Mouse (Mus musculus) forebrain, postnatal 0 days (tissue): ENCODE measurements around the gene Polr3g. TPM values are rescaled to one million over a fixed set of nuclear protein-coding genes. Genes with fewer than 3 reads are reported as not detected.
"Not testable (repeated sequence)": the region's sequence is repeated elsewhere in the genome, so short reads cannot be mapped to it uniquely, and the experiment has no call there.

Experiments used
- ATAC-seq: fragments of 200-750 bp; cut with Nextera tagmentation; 2 replicates; pipeline ENCODE4 v1.8.0; 2017; ENCODE audit warnings: mild to moderate bottlenecking, moderate library complexity
- DNase-seq: peaks from one replicate; pipeline ENCODE4 v3.0.0-alpha.2; 2015
- H3K27ac ChIP-seq: fragments of 300-500 bp; sonication (generic); 2 replicates; pipeline ENCODE4 v1.5.1; 2014; ENCODE audit warnings: low read depth, mild to moderate bottlenecking, antibody characterized with exemption, low read length, moderate library complexity, mixed read lengths
- H3K27me3 ChIP-seq: fragments of 300-500 bp; sonication (generic); 2 replicates; pipeline ENCODE4 v1.6.1; 2014; ENCODE audit warnings: mild to moderate bottlenecking, low read length, mixed read lengths; ENCODE audit not compliant: insufficient read depth
- H3K36me3 ChIP-seq: fragments of 300-500 bp; sonication (generic); 2 replicates; pipeline ENCODE4 v1.6.1; 2014; ENCODE audit warnings: mild to moderate bottlenecking, moderate library complexity; ENCODE audit not compliant: insufficient read depth
- H3K4me1 ChIP-seq: fragments of 300-500 bp; sonication (generic); 2 replicates; pipeline ENCODE4 v1.6.1; 2014; ENCODE audit warnings: antibody characterized with exemption; ENCODE audit not compliant: insufficient read depth
- H3K4me2 ChIP-seq: fragments of 300-500 bp; sonication (generic); 2 replicates; pipeline ENCODE4 v1.6.1; 2014; ENCODE audit warnings: low read depth, mild to moderate bottlenecking, moderate library complexity
- H3K4me3 ChIP-seq: fragments of 300-500 bp; sonication (generic); 2 replicates; pipeline ENCODE4 v1.5.1; 2014; ENCODE audit warnings: low read depth, low read length, mixed read lengths
- H3K9ac ChIP-seq: fragments of 300-500 bp; sonication (generic); 2 replicates; pipeline ENCODE4 v1.6.1; 2014; ENCODE audit warnings: mild to moderate bottlenecking
- H3K9me3 ChIP-seq: fragments of 300-500 bp; sonication (generic); 2 replicates; pipeline ENCODE4 v1.6.1; 2016; ENCODE audit warnings: low read length
- CTCF ChIP-seq: sonication (generic); IDR thresholded peaks from 2 replicates; pipeline ENCODE4 v1.5.1; 2016; ENCODE audit warnings: antibody characterized with exemption, control low read depth, low read depth
- WGBS: fragments of 180-500 bp; shearing (Covaris S2); extraction: QIAGEN DNeasy Blood & Tissue Kit; methylation state at CpG from one replicate; pipeline ENCODE4 v1.1.7; 2014; 5-methylcytosine and 5-hydroxymethylcytosine counted together
- polyA plus RNA-seq: library from polyadenylated mRNA; unstranded; fragments of >200 nt; fragmentation: Nextera tagmentation; extraction: Ambion mirVana; gene quantifications from 2 replicates; pipeline ENCODE4 v1.2.1, GENCODE M21; 2015
- total RNA-seq: library from RNA; depleted of rRNA; stranded (reverse); fragments of >200 nt; gene quantifications from 2 replicates; pipeline ENCODE4 v1.2.3, GENCODE M21; 2014; rRNA removed

The Polr3g gene
- total and polyA plus RNA-seq, 2 experiments from 2014 or later, result 2.4 to 3.0 TPM

DNA sequence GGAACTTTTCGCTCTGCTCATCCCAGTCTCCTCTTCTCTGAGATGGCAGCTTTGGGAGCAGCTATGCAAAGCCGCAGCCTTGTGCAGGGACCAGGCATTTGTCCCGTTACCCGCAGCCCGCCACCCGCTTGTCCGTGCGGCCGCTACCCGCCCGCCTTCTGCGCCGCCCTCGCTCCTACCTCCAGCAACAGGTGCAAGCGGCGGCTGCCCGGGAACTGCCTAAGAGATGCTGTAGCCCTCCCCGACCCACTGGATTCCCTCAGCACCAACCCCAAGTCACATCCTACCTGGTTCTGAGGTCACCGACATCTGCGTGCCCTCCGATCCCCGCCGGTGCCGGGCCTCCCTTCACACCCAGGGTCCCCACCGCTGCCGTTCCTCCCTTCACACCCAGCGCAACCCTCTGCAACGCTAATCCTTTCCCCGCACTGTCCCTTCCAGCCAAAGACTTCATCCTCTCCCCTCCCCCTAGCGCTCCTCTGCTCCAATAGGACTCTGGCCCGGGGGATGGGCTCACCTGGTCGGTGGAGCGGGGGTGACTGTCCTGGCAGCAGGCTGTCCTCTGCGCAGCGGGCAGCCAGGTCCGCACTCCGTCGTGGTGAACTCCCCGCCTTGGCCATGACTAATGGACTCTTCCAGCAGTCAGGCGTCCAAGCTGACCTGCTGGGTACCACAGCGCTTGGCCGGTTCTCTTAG, 77.9 kb downstream of the Polr3g start, which contains the start of gene Adgrv1:
TSS of gene Adgrv1 (minus strand) at position 435 of the 696 bp plus-strand sequence.
- Histone ChIP-seq H3K9me3 (no peaks in the 10 kb centered on the region), H3K27me3 (no peaks in the 10 kb centered on the region), H3K4me1 (0 out of 2 replicates have a peak, but pooled peaks cover 1% of the 10 kb centered on the region), H3K9ac (peak within 1 kb of the TSS; percentile 54), H3K4me2 (peak within 1 kb of the TSS; percentile 99), H3K36me3 (no peaks in the 10 kb centered on the region), H3K27ac (no peak within 1 kb of the TSS), H3K4me3 (peak within 1 kb of the TSS; percentile 56)
- WGBS, result 1% methylated on average over 42 of the region's 42 CpGs
- peak; percentile 78 for DNase-seq
- peak; percentile 98 for ATAC-seq
- no peak for TF ChIP-seq CTCF

DNA sequence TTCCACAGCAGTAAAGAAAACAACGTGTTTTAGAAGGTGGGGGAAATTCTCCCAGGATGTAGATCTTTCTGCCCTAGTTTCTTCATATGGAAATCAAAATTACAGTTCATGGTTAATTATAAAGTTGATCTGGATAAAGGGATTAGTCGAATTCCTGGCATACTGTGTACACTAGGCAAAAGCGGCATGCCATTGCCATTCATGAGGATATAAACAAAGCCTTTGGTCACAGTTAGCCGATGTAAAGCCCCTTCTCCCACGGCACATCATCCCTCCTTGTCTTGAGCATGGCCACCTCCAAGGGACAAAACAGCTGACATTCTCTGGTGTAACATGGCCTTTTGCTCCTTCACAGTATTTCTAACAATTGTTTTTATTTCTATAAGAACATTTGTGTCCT, 80.2 kb downstream of the Polr3g start:
- no peak overlapping the region for H3K4me3 ChIP-seq
- no peak overlapping the region for H3K4me2 ChIP-seq
- H3K9ac ChIP-seq, result no peak overlapping the region
- DNase-seq (no peak), ATAC-seq (no peak)
- TF ChIP-seq CTCF, result no peak
- no peak overlapping the region for H3K27ac ChIP-seq
- H3K9me3 ChIP-seq, result no peaks in the 10 kb centered on the region
- no peaks in the 10 kb centered on the region for H3K36me3 ChIP-seq
- H3K4me1 ChIP-seq, result 0 out of 2 replicates have a peak, but pooled peaks cover 2% of the 10 kb centered on the region
- no peaks in the 10 kb centered on the region for H3K27me3 ChIP-seq
- WGBS, result 14% methylated on average over 5 of the region's 5 CpGs

DNA sequence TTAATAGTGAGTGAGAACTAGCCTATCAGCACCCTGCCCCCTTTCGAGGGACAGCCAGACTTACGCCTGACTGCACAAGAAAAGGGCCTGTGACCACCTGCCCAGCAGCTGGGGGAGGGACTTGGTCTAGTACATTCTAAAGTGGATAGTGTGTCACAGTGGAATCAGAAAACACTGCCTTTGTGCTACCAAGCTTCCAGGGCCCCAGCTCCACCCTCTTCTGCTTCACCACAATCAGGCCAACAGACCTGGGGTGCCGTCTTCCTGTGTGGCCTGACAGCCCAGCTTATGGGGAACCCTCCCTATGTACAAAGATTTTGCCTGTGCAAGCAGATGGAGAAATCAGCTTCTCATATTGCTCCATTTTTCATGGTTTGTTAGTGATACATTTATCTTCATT, 81.4 kb downstream of the Polr3g start:
- no peaks in the 10 kb centered on the region for H3K9me3 ChIP-seq
- no peaks in the 10 kb centered on the region for H3K36me3 ChIP-seq
- no peak overlapping the region for H3K4me3 ChIP-seq
- 0 out of 2 replicates have a peak, but pooled peaks have one; percentile 1 for ATAC-seq
- H3K4me2 ChIP-seq, result no peak overlapping the region
- H3K27ac ChIP-seq, result no peak overlapping the region
- 24% methylated on average over 3 of the region's 3 CpGs for WGBS
- no peak overlapping the region for H3K9ac ChIP-seq
- no peaks in the 10 kb centered on the region for H3K27me3 ChIP-seq
- H3K4me1 ChIP-seq, result 0 out of 2 replicates have a peak, but pooled peaks cover 2% of the 10 kb centered on the region
- no peak for TF ChIP-seq CTCF
- DNase-seq, result no peak

DNA sequence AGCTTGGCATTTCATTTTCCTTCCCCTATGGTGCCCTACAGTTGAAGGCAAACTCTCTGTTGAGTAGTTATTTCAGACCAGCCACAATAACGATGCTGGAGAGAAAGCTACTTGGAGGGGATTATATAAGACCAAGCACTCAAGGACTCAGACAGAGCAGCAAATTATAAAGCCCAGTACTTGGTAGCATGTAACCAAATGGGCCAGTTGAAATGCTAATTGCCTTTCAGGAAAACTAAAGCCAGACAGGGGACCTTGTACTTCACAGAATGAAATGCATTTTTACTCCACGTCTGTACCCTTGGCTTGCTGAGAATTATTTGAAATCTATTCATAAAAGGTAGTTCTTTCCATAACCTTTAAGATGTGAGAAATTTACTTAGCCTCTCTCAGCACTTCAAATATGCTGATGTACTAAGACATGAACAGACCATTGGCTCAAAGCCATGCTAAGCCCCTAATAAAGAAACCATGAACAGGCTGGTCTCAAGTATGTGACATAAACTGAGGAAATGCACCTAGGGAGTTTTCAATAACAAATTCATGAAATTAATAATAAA, 82.1 kb downstream of the Polr3g start:
- no peak overlapping the region for H3K9ac ChIP-seq
- H3K4me1 ChIP-seq, result 0 out of 2 replicates have a peak, but pooled peaks cover 2% of the 10 kb centered on the region
- H3K9me3 ChIP-seq, result no peaks in the 10 kb centered on the region
- DNase-seq (no peak), ATAC-seq (no peak)
- H3K4me3 ChIP-seq, result no peak overlapping the region
- H3K27ac ChIP-seq, result no peak overlapping the region
- H3K4me2 ChIP-seq, result no peak overlapping the region
- no peaks in the 10 kb centered on the region for H3K36me3 ChIP-seq
- TF ChIP-seq CTCF, result no peak
- H3K27me3 ChIP-seq, result no peaks in the 10 kb centered on the region
- WGBS, result 12% methylated on average over 2 of the region's 2 CpGs

DNA sequence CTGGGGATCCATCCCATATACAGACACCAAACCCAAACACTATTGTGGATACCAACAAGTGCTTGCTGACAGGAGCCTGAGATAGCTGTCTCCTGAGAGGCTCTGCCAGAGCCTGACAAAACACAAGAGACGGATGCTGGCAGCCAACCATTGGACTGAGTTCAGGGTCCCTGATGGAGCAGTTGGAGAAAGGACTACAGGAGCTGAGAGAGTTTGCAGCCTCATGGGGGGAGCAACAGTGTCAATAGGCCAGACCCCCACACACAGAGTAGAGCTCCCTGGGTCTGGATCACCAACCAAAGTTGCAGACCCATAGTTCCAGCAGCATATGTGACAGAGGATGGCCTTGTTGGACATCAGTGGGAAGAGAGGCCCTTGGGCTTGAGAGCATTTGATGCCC, 83.0 kb downstream of the Polr3g start:
- H3K36me3 ChIP-seq, H3K4me2 ChIP-seq, H3K4me1 ChIP-seq, DNase-seq, H3K27ac ChIP-seq, H3K27me3 ChIP-seq, H3K9me3 ChIP-seq, ATAC-seq, H3K9ac ChIP-seq, H3K4me3 ChIP-seq: not testable (repeated sequence)
- WGBS, result 35% methylated on average over 1 of the region's 1 CpGs

Other genes with a start within 250 kb of the Polr3g start
- gene Adgrv1, start 77.9 kb downstream of the Polr3g start, total RNA-seq, result 10.2 and 13.5 TPM in 2 replicates
- 3.9 and 6.1 TPM in 2 replicates for gene Adgrv1, start 77.9 kb downstream of the Polr3g start, polyA plus RNA-seq
- 24.3 and 24.7 TPM in 2 replicates for gene Lysmd3, start 53.4 kb downstream of the Polr3g start, total RNA-seq
- gene Lysmd3, start 53.4 kb downstream of the Polr3g start, polyA plus RNA-seq, result 13.3 and 16.2 TPM in 2 replicates
- gene Mblac2, start 328 bp upstream of the Polr3g start, total RNA-seq, result 36.7 and 37.2 TPM in 2 replicates
- 41.4 and 51.2 TPM in 2 replicates for gene Mblac2, start 328 bp upstream of the Polr3g start, polyA plus RNA-seq
- gene Cetn3, start 72.1 kb upstream of the Polr3g start, total RNA-seq, result 128 and 174 TPM in 2 replicates
- gene Cetn3, start 72.1 kb upstream of the Polr3g start, polyA plus RNA-seq, result 426 and 574 TPM in 2 replicates